8 mouse cellular contexts compared by ENCODE assay signal in the genomic region with DNA sequence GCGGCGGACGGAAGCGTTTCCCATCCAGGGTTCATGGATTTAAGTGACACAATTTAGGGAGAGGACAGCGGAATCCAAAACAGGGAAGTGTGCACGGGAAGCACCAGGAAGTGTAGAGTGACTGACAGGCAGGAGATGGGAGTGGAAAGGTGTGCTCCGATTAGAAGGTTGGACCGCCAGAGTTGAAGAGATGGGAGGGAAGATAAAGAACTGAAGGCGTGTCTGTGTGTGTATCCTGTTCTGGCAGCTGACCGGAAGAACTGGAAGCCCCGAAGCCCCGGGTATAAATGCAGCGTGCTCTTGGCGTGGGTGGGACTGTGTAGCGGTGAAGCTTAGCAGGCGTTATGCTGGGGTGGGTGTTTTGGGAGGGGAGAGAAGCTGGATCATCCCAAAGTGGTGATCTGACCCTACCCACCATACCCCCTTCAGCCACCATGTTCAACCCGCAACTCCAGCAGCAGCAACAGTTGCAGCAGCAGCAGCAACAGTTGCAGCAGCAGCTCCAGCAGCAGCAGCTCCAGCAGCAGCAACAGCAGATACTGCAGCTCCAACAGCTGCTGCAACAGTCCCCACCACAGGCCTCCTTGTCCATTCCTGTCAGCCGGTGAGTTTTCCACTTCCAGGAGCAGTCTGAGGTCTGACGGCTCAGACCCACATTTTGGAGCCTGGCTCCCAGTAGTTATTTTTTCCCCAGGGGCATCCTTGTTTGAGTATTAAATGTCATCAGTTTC. TPM values are rescaled to one million over a fixed set of nuclear protein-coding genes. Genes with fewer than 3 reads are reported as not detected.
DNase-seq lines count a peak whose midpoint lies in the region; ATAC-seq lines count a peak whose summit lies in the region.

No protein-coding gene starts in this region.

- no peaks in the 10 kb centered on the region for H3K9me3 ChIP-seq in forebrain, embryonic 15.5 days

- peak; percentile 64 for DNase-seq in heart, adult 8-10 months (ENCODE audit: low spot score)
- DNase-seq in heart, adult 9 months (ENCODE audit: low spot score in 2 of 2) = no peak
- DNase-seq in T-cell, adult 2 months (ENCODE audit: low spot score) = peak; percentile 10
- peak; percentile 50 to 71 for DNase-seq in kidney, postnatal 36 days
- DNase-seq in ovary, postnatal 10 days (ENCODE audit: low spot score) = no peak
- no peak for DNase-seq in spleen, adult 18-20 months

- 12% methylated on average over 17 of the region's 19 CpGs for WGBS in forebrain, embryonic 15.5 days

- H3K4me2 ChIP-seq in forebrain, embryonic 15.5 days (replicated peaks) = peak overlapping the region; percentile 63

- H3K4me3 ChIP-seq in forebrain, embryonic 15.5 days = peak overlapping the region; percentile 70

- peaks cover 13% of the 10 kb centered on the region; the same call in 1 of the 2 replicates for H3K27me3 ChIP-seq in forebrain, embryonic 15.5 days

- peaks cover 27% of the 10 kb centered on the region for H3K4me1 ChIP-seq in forebrain, embryonic 15.5 days

- H3K9ac ChIP-seq in forebrain, embryonic 15.5 days (replicated peaks) = peak overlapping the region; percentile 68

- H3K36me3 ChIP-seq in forebrain, embryonic 15.5 days = peaks cover 15% of the 10 kb centered on the region

- peak overlapping the region; percentile 75 for H3K27ac ChIP-seq in forebrain, embryonic 15.5 days (replicated peaks)

- peak; percentile 65 for ATAC-seq in forebrain, embryonic 15.5 days (replicated peaks)
- ATAC-seq in megakaryocyte progenitor cell, adult 5-6 weeks (replicated peaks; ENCODE audit: poor library complexity) = peak; percentile 26

RNA-seq across cellular contexts. Expression of a gene that starts 10.4 kb away (rescaled TPM):
- 1 to 10 TPM; 3.5 to 7.5 (median 4.6) TPM for total RNA-seq in heart, adult 8-10 months (2022)
- polyA plus RNA-seq in forebrain, embryonic 15.5 days (2015; fragmentation: Nextera tagmentation; extraction: Ambion mirVana) = 23.7 and 29.1 TPM in 2 replicates
- total RNA-seq in megakaryocyte progenitor cell, adult 5-6 weeks (2015) = not detected in 2 replicates
- total RNA-seq in megakaryocyte progenitor cell, adult 5-6 weeks (2017) = not detected in 2 replicates

RNA-seq across cellular contexts. Expression of a gene that starts 11.4 kb away (rescaled TPM):
- 10 to 100 TPM; 25.8 to 34.9 (median 28.0) TPM for total RNA-seq in heart, adult 8-10 months (2022)
- 54.0 and 55.3 TPM in 2 replicates for polyA plus RNA-seq in forebrain, embryonic 15.5 days (2015; fragmentation: Nextera tagmentation; extraction: Ambion mirVana)
- 59.9 and 69.0 TPM in 2 replicates for total RNA-seq in megakaryocyte progenitor cell, adult 5-6 weeks (2015)
- total RNA-seq in megakaryocyte progenitor cell, adult 5-6 weeks (2017) = 46.6 and 55.3 TPM in 2 replicates

RNA-seq across cellular contexts. Expression of a gene that starts 18.2 kb away (rescaled TPM):
- total RNA-seq in heart, adult 8-10 months (2022) = 10 to 100 TPM; 43.8 to 49.1 (median 45.3) TPM
- 79.5 and 80.9 TPM in 2 replicates for polyA plus RNA-seq in forebrain, embryonic 15.5 days (2015; fragmentation: Nextera tagmentation; extraction: Ambion mirVana)
- total RNA-seq in megakaryocyte progenitor cell, adult 5-6 weeks (2015) = 15.3 and 18.1 TPM in 2 replicates
- 8.0 and 15.4 TPM in 2 replicates for total RNA-seq in megakaryocyte progenitor cell, adult 5-6 weeks (2017)

RNA-seq across cellular contexts. Expression of a gene that starts 24.5 kb away (rescaled TPM):
- total RNA-seq in heart, adult 8-10 months (2022) = 1 to 10 TPM; 3.7 to 7.2 (median 6.4) TPM
- 0.51 and 0.63 TPM in 2 replicates for polyA plus RNA-seq in forebrain, embryonic 15.5 days (2015; fragmentation: Nextera tagmentation; extraction: Ambion mirVana)
- total RNA-seq in megakaryocyte progenitor cell, adult 5-6 weeks (2015) = 437 and 498 TPM in 2 replicates
- total RNA-seq in megakaryocyte progenitor cell, adult 5-6 weeks (2017) = 53.7 and 107 TPM in 2 replicates

RNA-seq across cellular contexts. Expression of a gene that starts 32.2 kb away (rescaled TPM):
- 10 to 100 TPM; 58.8 to 71.3 (median 63.6) TPM for total RNA-seq in heart, adult 8-10 months (2022)
- polyA plus RNA-seq in forebrain, embryonic 15.5 days (2015; fragmentation: Nextera tagmentation; extraction: Ambion mirVana) = 39.9 and 40.3 TPM in 2 replicates
- total RNA-seq in megakaryocyte progenitor cell, adult 5-6 weeks (2015) = 6.3 and 12.1 TPM in 2 replicates
- total RNA-seq in megakaryocyte progenitor cell, adult 5-6 weeks (2017) = 9.5 and 10.6 TPM in 2 replicates

Comparison
In these comparisons a context has a peak if more than half of its experiments do, and no peak if none do; other contexts are left out.
1. DNase-seq: peak in heart, adult 8-10 months (single experiment), T-cell, adult 2 months (single experiment) and kidney, postnatal 36 days (2 of 2); none in heart, adult 9 months (0 of 2), ovary, postnatal 10 days (single experiment) and spleen, adult 18-20 months (0 of 2).
2. RNA of a gene that starts 10.4 kb away (total RNA-seq): 3.5 to 7.5 TPM in heart, adult 8-10 months; not detected in megakaryocyte progenitor cell, adult 5-6 weeks; every median in the first group is over 4 times any median in the second.